17 mouse cellular contexts compared by ENCODE assay signal in the genomic region with DNA sequence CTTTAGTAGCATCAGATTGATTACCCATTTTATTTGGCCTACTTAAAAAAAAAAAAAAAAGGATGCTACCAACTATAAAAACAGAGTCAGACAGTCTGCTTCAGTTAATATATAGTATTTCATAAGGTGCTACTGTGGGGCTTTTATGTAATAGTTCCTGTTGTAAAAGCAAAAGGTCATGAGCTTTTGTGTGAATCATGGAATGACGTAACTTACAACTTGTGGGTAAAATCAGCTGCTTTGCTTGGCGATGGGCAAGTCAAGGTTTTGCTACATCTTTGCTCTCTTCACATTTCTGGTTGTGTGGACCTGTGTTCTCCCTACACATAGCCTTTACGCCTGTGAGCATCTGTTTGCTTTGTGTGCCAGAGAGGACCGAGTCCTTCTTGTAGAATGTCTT.
"Had no signal": no experiment of that assay in that cellular context is flagged by ENCODE, and none has a peak within 500 bp of the region (broad histone marks: within the 10 kb centered on the region; RNA-seq: fewer than 3 reads in every experiment).

No protein-coding gene starts in this region.

- H3K4me2 ChIP-seq: intestine, embryonic 15.5 days; liver, embryonic 12.5 days; liver, embryonic 15.5 days; lung, embryonic 15.5 days; midbrain, embryonic 13.5 days had no signal

- H3K27me3 ChIP-seq: intestine, embryonic 15.5 days; liver, embryonic 12.5 days; liver, embryonic 15.5 days; lung, embryonic 15.5 days; megakaryocyte, embryonic 14.5 days; midbrain, embryonic 13.5 days had no signal

- H3K9me3 ChIP-seq: intestine, embryonic 15.5 days; liver, embryonic 12.5 days; liver, embryonic 15.5 days; lung, embryonic 15.5 days; megakaryocyte, embryonic 14.5 days; midbrain, embryonic 10.5 days; midbrain, embryonic 13.5 days had no signal

- H3K36me3 ChIP-seq: intestine, embryonic 15.5 days; liver, embryonic 12.5 days; liver, embryonic 15.5 days; lung, embryonic 15.5 days; midbrain, embryonic 10.5 days; midbrain, embryonic 13.5 days had no signal

- H3K27ac ChIP-seq: intestine, embryonic 15.5 days; kidney, postnatal 0 days; layer of hippocampus, adult 2 months; liver, embryonic 12.5 days; liver, embryonic 15.5 days; lung, embryonic 15.5 days; macrophage; midbrain, embryonic 10.5 days; midbrain, embryonic 13.5 days had no signal

- ATAC-seq: intestine, embryonic 15.5 days; liver, embryonic 12.5 days; midbrain, embryonic 13.5 days; midbrain, embryonic 16.5 days had no signal

- H3K4me1 ChIP-seq: liver, embryonic 12.5 days; liver, embryonic 15.5 days; megakaryocyte, embryonic 14.5 days; midbrain, embryonic 10.5 days; midbrain, embryonic 13.5 days had no signal

- H3K4me3 ChIP-seq: intestine, embryonic 15.5 days; layer of hippocampus, adult 2 months; liver, embryonic 12.5 days; liver, embryonic 15.5 days; lung, embryonic 15.5 days; megakaryocyte, embryonic 14.5 days; midbrain, embryonic 10.5 days; midbrain, embryonic 13.5 days had no signal

- H3K9ac ChIP-seq: intestine, embryonic 15.5 days; liver, embryonic 12.5 days; liver, embryonic 15.5 days; lung, embryonic 15.5 days; midbrain, embryonic 13.5 days had no signal

- DNase-seq: kidney, adult 2 months; kidney, postnatal 25 days; layer of hippocampus, adult 9-11 months; lung, adult 18-20 months; thymus, adult 2 months; thymus, postnatal 25 days had no signal
